Mouse (Mus musculus): ENCODE measurements around the gene Elmo3.

DNA sequence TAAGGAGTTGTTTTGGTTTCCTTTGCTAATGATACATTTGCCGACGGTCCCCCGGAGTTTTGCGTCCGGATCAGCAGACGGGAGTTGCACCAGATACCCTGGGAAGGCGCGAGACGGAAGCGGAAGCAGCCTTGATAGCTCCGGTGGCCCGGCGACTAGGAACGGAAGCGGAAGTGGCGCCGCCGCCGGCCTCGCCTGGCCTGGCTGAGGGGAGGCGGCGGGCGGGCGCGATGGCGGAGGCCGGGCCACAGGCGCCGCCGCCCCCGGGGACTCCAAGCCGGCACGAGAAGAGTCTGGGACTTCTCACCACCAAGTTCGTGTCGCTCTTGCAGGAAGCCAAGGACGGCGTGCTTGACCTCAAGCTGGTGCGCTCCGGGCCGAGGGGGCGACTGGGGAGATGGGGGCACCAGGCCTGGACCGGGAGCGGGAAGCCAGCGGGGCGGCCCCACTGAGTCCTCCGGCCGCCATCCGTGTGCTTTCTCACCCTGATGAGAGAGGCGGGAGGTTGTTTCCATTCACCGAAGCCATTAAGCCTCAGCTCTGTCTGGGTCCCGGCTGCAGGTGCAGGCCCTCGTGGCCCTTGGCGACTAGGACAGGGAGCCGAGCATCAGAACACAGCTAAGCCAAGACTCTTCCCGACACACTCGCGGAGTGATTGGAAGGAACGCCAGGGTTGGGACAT, 7.7 kb upstream of the Elmo3 start, which contains the start of gene E2f4:
- TF ChIP-seq CTCF (IDR thresholded peaks at IDR 0.05) (0 out of 2 replicates have a peak, but pooled peaks have one; percentile 1), EP300 (IDR thresholded peaks at IDR 0.05) (peak; percentile 25; the same call in 1 of the 2 replicates)
